Mouse (Mus musculus): ENCODE measurements at regions not wholly inside any gene's neighbourhood (a gene's known extent, or its start where the extent isn't known, plus 50 kb on each side); places are given as distances from the start of the nearest gene placed in this dataset.

DNA sequence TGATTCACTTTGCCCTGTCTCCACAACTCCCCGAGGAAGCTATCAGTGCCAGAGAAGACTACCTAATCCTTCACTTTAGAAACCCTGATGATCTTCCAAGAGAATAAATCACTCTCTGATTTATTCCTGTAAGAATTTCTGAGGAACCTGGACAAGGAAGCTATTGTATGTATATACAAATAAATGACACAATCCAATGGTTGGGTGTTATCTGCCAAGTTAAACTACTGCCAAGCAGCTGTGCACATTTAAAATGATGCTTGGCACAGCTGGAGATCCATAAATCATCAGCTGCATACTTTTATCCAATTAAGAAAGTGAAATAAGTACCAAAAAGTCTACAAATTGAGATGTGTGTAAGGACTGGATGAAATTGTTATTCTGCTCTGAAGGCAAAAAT lies 54.1 kb upstream of the Scrg1 start:
- Histone ChIP-seq H3K9me3 (replicated peaks; ENCODE audit: low read length) (no peaks in the 10 kb centered on the region), H3K4me1 (replicated peaks; ENCODE audit: insufficient read depth, low read length) (no peaks in the 10 kb centered on the region), H3K9ac (ENCODE audit: low read depth, low read length) (no peak overlapping the region), H3K27me3 (ENCODE audit: insufficient read depth, low read length) (no peaks in the 10 kb centered on the region), H3K4me2 (ENCODE audit: low read length) (no peak overlapping the region), H3K27ac (no peak overlapping the region), H3K4me3 (replicated peaks; ENCODE audit: low read depth, low read length) (no peak overlapping the region), H3K36me3 (ENCODE audit: insufficient read depth, low read length) (no peaks in the 10 kb centered on the region)
- no peak for TF ChIP-seq CTCF (IDR thresholded peaks at IDR 0.05; ENCODE audit: low read depth)
- ATAC-seq (replicated peaks; ENCODE audit: low FRiP score, low read depth): no peak
- WGBS: 50% methylated on average over 1 of the region's 1 CpGs
- DNase-seq (ENCODE audit: low spot score): no peak

GRCm38 (mm10) chr8:57402200-57402599 lies 53.5 kb upstream of the Scrg1 start:
- Histone ChIP-seq H3K27ac (no peak overlapping the region), H3K9ac (ENCODE audit: low read depth, low read length) (no peak overlapping the region), H3K9me3 (replicated peaks; ENCODE audit: low read length) (no peaks in the 10 kb centered on the region), H3K4me2 (ENCODE audit: low read length) (no peak overlapping the region), H3K27me3 (ENCODE audit: insufficient read depth, low read length) (no peaks in the 10 kb centered on the region), H3K36me3 (ENCODE audit: insufficient read depth, low read length) (no peaks in the 10 kb centered on the region), H3K4me3 (replicated peaks; ENCODE audit: low read depth, low read length) (no peak overlapping the region), H3K4me1 (replicated peaks; ENCODE audit: insufficient read depth, low read length) (no peaks in the 10 kb centered on the region)
- no peak for TF ChIP-seq CTCF (IDR thresholded peaks at IDR 0.05; ENCODE audit: low read depth)
- ATAC-seq (replicated peaks; ENCODE audit: low FRiP score, low read depth) (no peak; the same call in 1 of the 2 replicates), DNase-seq (ENCODE audit: low spot score) (no peak)
- 43% methylated on average over 5 of the region's 5 CpGs for WGBS

- Histone ChIP-seq H3K4me3 (replicated peaks; ENCODE audit: low read depth, low read length) (no peak overlapping the region), H3K4me1 (replicated peaks; ENCODE audit: insufficient read depth, low read length) (no peaks in the 10 kb centered on the region), H3K9ac (ENCODE audit: low read depth, low read length) (no peak overlapping the region), H3K27me3 (ENCODE audit: insufficient read depth, low read length) (no peaks in the 10 kb centered on the region), H3K4me2 (ENCODE audit: low read length) (no peak overlapping the region), H3K36me3 (ENCODE audit: insufficient read depth, low read length) (no peaks in the 10 kb centered on the region), H3K27ac (no peak overlapping the region), H3K9me3 (replicated peaks; ENCODE audit: low read length) (no peaks in the 10 kb centered on the region)
- TF ChIP-seq CTCF (IDR thresholded peaks at IDR 0.05; ENCODE audit: low read depth): peak; percentile 35; the same call in 1 of the 2 replicates
- DNase-seq (ENCODE audit: low spot score) (no peak), ATAC-seq (replicated peaks; ENCODE audit: low FRiP score, low read depth) (no peak)
- 89% methylated on average over 11 of the region's 11 CpGs for WGBS
Observed at GRCm38 (mm10) chr8:57403640-57404180, 52.0 kb upstream of the Scrg1 start.

- Histone ChIP-seq H3K9ac (ENCODE audit: low read depth, low read length) (no peak overlapping the region), H3K4me1 (replicated peaks; ENCODE audit: insufficient read depth, low read length) (no peaks in the 10 kb centered on the region), H3K9me3 (replicated peaks; ENCODE audit: low read length) (no peaks in the 10 kb centered on the region), H3K4me3 (replicated peaks; ENCODE audit: low read depth, low read length) (no peak overlapping the region), H3K27ac (no peak overlapping the region), H3K27me3 (ENCODE audit: insufficient read depth, low read length) (0 out of 2 replicates have a peak, but pooled peaks cover 6% of the 10 kb centered on the region), H3K4me2 (ENCODE audit: low read length) (no peak overlapping the region), H3K36me3 (ENCODE audit: insufficient read depth, low read length) (no peaks in the 10 kb centered on the region)
- 22% methylated on average over 11 of the region's 11 CpGs for WGBS
- DNase-seq (ENCODE audit: low spot score) (peak; percentile 37), ATAC-seq (replicated peaks; ENCODE audit: low FRiP score, low read depth) (no peak)
- TF ChIP-seq CTCF (IDR thresholded peaks at IDR 0.05; ENCODE audit: low read depth): no peak
Observed at GRCm38 (mm10) chr8:57405277-57405817, 50.4 kb upstream of the Scrg1 start.

All from kidney, postnatal 0 days (tissue).